Mouse (Mus musculus) neutrophil, adult 59 days (primary cell): ENCODE data around the gene Lbx1. TPM values are rescaled to one million over a fixed set of nuclear protein-coding genes. Genes with fewer than 3 reads are reported as not detected.

Experiments
- total RNA-seq, 2 experiments: library from RNA; stranded (reverse); gene quantifications; 1 replicate in 1 of 2; 2 replicates in 1 of 2; pipeline ENCODE4 v1.2.4; 2023

Lbx1 gene
- total RNA-seq = not detected

GRCm38 (mm10) chr19:45235766-45236362 lies at the start of gene Lbx1:
TSS of gene Lbx1 (minus strand) at chr19:45235812.

Other genes with a start within 250 kb of the Lbx1 start
- gene Sema4g, start 246.7 kb downstream of the Lbx1 start, total RNA-seq = under 1 TPM; 0.24 to 0.33 TPM
- gene Twnk, start 230.1 kb downstream of the Lbx1 start, total RNA-seq = 1 to 10 TPM; 5.8 TPM
- gene Mrpl43, start 229.4 kb downstream of the Lbx1 start, total RNA-seq = 10 to 100 TPM; 29.8 TPM
- 1 to 10 TPM in 1 of 2 experiments, under 1 TPM in 1; 0.64 to 2.4 TPM for gene Lzts2, start 221.4 kb downstream of the Lbx1 start, total RNA-seq
- under 1 TPM in 1 of 2 experiments, not detected in 1; 0.13 TPM for gene Pdzd7, start 190.1 kb downstream of the Lbx1 start, total RNA-seq
- 10 to 100 TPM; 14.1 to 20.0 TPM for gene Sfxn3, start 188.3 kb downstream of the Lbx1 start, total RNA-seq
- under 1 TPM; 0.24 to 0.60 TPM for gene Kazald1, start 160.6 kb downstream of the Lbx1 start, total RNA-seq
- gene Tlx1, start 85.1 kb downstream of the Lbx1 start, total RNA-seq = not detected
- 10 to 100 TPM; 11.8 to 15.5 TPM for gene Btrc, start 127.9 kb upstream of the Lbx1 start, total RNA-seq